Mouse (Mus musculus) C2C12 (cell line): Measurements from ENCODE around the gene Rbp3. TPM values are rescaled to one million over a fixed set of nuclear protein-coding genes. Genes with fewer than 3 reads are reported as not detected.

Experiments
- H3K27me3 ChIP-seq: one replicate; pipeline ENCODE4 v1.6.1; 2011; ENCODE audit not compliant: control insufficient read depth, insufficient read depth, insufficient read length
- H3K36me3 ChIP-seq: one replicate; pipeline ENCODE4 v1.6.1; 2011; ENCODE audit not compliant: control insufficient read depth, insufficient read depth
- H3K4me3 ChIP-seq: one replicate; pipeline ENCODE4 v1.5.1; 2011; ENCODE audit warnings: mild to moderate bottlenecking, control low read depth; ENCODE audit not compliant: poor library complexity, insufficient read depth, severe bottlenecking
- H3K79me2 ChIP-seq: one replicate; pipeline ENCODE4 v1.6.1; 2011; ENCODE audit not compliant: control insufficient read depth, insufficient read depth
- H3K79me3 ChIP-seq: one replicate; pipeline ENCODE4 v1.6.1; 2011; ENCODE audit warnings: low read depth, control low read depth
- H3ac ChIP-seq: one replicate; pipeline ENCODE3; 2011; ENCODE audit warnings: low read depth; ENCODE audit not compliant: control insufficient read depth, insufficient read length
- CEBPB ChIP-seq: IDR thresholded peaks from one replicate; pipeline ENCODE4 v1.6.1; 2011; ENCODE audit warnings: low read depth, mild to moderate bottlenecking, control low read depth, moderate library complexity
- CTCF ChIP-seq: IDR thresholded peaks from one replicate; pipeline ENCODE4 v1.5.1; 2011; ENCODE audit not compliant: control insufficient read depth, insufficient read depth, insufficient read length
- FOSL1 ChIP-seq: IDR thresholded peaks from one replicate; pipeline ENCODE4 v1.8.0; 2011; ENCODE audit warnings: mild to moderate bottlenecking, low read length; ENCODE audit not compliant: poor library complexity, insufficient read depth, severe bottlenecking
- MAX ChIP-seq: IDR thresholded peaks from one replicate; pipeline ENCODE4 v1.6.1; 2011; ENCODE audit warnings: mild to moderate bottlenecking, control low read depth
- MYOD1 ChIP-seq: IDR thresholded peaks from one replicate; pipeline ENCODE4 v1.6.1; 2011; ENCODE audit warnings: low read depth; ENCODE audit not compliant: control insufficient read depth, insufficient read length
- MYOG ChIP-seq: IDR thresholded peaks from one replicate; pipeline ENCODE4 v1.6.1; 2011; ENCODE audit not compliant: control insufficient read depth, insufficient read length; ENCODE audit errors: extremely low read depth
- USF1 ChIP-seq: IDR thresholded peaks from one replicate; pipeline ENCODE4 v1.6.1; 2011; ENCODE audit warnings: low read depth, mild to moderate bottlenecking, control low read depth, moderate library complexity
- long read RNA-seq, 2 experiments: library from polyadenylated mRNA; unstranded; transcript quantifications; one replicate each; pipeline ENCODE4 v2.0.0; 2019 to 2020
- polyA plus RNA-seq: library from polyadenylated mRNA; unstranded; fragments of >200 nt; fragmentation: generic; extraction: Trizol; gene quantifications from one replicate; pipeline ENCODE4 v1.2.1, GENCODE M21; 2012; ENCODE audit warnings: missing spikeins

Gene Rbp3
- not detected for polyA plus RNA-seq
- long read RNA-seq, experiment 1 = 0 reads
- long read RNA-seq, experiment 2 = 0 reads

DNA sequence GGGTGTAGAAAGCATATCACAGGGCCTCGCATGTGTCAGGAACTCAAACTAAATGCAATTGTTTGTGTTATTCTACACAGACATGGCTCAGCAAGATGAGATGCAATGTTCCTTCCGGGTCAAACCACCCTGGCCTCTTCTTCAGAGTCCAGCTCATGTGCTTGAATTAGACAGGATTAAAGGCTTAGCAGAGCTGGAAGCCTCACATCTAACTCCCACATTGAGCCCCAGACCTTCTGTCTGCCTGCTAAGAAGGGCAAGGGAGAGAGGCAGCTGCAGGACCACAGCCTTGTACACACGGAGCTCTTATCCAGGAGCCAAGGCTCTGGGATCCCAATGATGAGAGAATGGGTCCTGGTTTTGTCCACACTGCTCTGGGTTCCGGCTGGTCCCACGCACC lies at the start of gene Rbp3:
Rbp3 (plus strand) TSS at position 243 of the 400 bp plus-strand sequence.
- Histone ChIP-seq H3ac (no peak within 1 kb of the TSS), H3K79me3 (no peaks in the 10 kb centered on the region), H3K4me3 (no peak within 1 kb of the TSS), H3K36me3 (no peaks in the 10 kb centered on the region), H3K27me3 (peaks cover 31% of the 10 kb centered on the region), H3K79me2 (no peaks in the 10 kb centered on the region)
- no peak for TF ChIP-seq CTCF
- no peak for TF ChIP-seq USF1

DNA sequence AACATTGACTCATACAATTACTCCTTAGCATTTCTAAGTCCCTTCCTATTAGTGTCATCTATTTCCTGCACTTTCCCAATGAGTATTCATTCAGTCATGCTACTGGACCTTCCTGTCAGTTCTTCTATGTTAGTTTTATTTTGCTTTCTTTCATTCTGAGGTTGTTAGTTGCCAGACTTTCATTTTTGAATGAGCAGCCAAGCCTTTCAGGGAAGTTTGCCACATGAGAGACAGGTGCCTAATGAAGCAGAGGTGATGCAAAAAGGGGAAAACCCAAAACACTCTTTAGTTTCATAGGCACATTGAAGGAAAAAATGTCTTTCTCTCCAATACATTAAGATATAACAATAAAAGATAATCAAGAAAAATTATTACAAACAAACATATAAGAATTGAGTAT lies 49.0 kb upstream of the Rbp3 start:
- Histone ChIP-seq H3K4me3 (no peak overlapping the region), H3K27me3 (peaks cover 4% of the 10 kb centered on the region), H3K79me2 (no peaks in the 10 kb centered on the region), H3K79me3 (no peaks in the 10 kb centered on the region), H3K36me3 (no peaks in the 10 kb centered on the region), H3ac (no peak overlapping the region)
- no peak for TF ChIP-seq FOSL1
- TF ChIP-seq CEBPB = no peak
- TF ChIP-seq MYOD1 = no peak
- TF ChIP-seq MAX = no peak
- no peak for TF ChIP-seq USF1
- TF ChIP-seq MYOG = no peak
- TF ChIP-seq CTCF = no peak

DNA sequence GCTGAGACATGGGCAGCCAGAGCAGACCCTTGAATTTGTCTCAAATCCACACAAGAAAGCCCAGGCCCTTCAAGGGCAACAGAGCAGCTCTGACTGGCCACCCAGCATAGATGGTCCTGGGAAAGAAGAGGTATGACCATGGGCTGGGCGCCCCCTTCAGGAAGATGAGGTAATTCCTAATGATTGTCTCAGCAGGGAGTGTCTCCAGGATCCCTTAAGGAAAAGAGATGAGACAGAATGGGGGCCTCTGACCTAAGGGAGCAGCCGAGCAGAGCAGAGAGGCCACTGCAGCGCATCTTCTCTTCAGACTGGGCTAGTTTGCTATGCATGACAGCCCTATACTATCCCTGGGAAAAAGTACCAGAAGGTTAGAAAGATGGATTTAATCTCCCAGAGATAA lies 40.1 kb upstream of the Rbp3 start:
- TF ChIP-seq MAX (no peak), MYOD1 (no peak), MYOG (no peak), USF1 (no peak), CEBPB (no peak), FOSL1 (no peak), CTCF (no peak)

DNA sequence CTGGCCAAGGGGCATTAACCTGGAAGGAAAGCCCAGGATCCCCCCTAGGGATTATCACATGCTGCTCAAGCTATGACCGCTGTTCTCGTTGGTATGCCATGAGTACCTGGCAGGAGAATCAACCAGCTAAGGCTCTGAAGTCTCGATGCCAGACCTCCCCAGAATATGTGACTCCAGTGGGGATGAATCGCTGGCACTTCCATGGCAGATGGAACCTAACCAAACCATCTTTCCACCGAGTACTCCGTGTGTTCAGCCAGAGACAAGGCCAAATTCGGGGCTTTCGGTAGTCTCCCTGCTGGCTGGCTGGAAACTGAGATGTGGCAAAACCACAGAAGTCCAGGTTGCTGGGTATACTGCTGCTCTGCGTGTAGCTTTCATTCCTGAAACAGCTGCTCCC lies 39.6 kb upstream of the Rbp3 start:
- Histone ChIP-seq H3K79me3 (no peaks in the 10 kb centered on the region), H3K4me3 (no peak overlapping the region), H3K27me3 (peaks cover 38% of the 10 kb centered on the region), H3ac (no peak overlapping the region), H3K79me2 (no peaks in the 10 kb centered on the region), H3K36me3 (no peaks in the 10 kb centered on the region)
- TF ChIP-seq MYOG (no peak), FOSL1 (no peak), CEBPB (no peak), MYOD1 (no peak), MAX (no peak), USF1 (no peak), CTCF (no peak)

More for the DNA sequence above, 40.1 kb upstream of the Rbp3 start:
- H3K36me3 ChIP-seq = no peaks in the 10 kb centered on the region
- H3K79me2 ChIP-seq = no peaks in the 10 kb centered on the region
- no peak overlapping the region for H3ac ChIP-seq
- H3K4me3 ChIP-seq = no peak overlapping the region
- no peaks in the 10 kb centered on the region for H3K79me3 ChIP-seq
- H3K27me3 ChIP-seq = peaks cover 38% of the 10 kb centered on the region

DNA sequence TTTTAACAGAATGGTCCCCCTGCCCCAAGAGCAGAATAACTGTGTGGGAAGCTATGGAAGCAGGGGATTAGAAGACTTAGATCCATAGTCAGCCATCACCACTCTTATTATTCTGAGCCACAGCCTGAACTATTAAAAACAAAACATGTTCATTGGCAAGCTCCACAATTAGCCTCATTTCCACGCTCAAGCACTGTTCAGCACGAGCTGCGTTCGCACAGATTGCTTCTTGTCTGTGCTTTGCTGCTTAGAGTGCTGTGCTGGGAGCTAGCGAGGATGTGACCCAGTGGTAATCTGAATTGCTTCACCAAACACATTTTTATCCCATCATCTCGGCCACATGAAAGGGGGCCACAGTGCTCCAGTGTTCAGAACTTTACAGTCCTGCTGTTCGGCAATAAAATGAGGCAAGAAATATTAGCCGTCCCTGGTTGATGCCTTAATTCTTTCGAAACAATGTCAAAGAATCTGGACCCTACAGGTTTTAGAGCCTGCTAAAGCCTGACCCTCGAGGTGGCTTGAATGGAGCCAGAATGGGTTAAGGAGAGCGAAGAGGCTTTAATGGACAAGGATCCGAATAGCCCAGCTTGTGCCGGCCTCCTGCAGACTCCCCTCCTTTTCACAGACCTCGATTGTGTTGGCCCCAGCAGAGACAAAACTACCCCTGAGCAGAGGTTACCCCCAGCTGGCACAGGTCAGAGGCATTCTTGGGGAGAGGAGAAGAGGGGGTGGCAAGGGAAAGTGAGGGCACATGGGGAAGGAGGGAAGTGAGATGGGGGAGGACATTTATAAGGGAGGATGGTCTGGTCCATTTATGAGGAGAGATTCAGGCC lies 32.9 kb upstream of the Rbp3 start:
- TF ChIP-seq MYOD1 = no peak
- no peak for TF ChIP-seq FOSL1
- no peak for TF ChIP-seq CEBPB
- TF ChIP-seq MAX = no peak
- no peak for TF ChIP-seq CTCF
- no peak for TF ChIP-seq USF1
- TF ChIP-seq MYOG = no peak

DNA sequence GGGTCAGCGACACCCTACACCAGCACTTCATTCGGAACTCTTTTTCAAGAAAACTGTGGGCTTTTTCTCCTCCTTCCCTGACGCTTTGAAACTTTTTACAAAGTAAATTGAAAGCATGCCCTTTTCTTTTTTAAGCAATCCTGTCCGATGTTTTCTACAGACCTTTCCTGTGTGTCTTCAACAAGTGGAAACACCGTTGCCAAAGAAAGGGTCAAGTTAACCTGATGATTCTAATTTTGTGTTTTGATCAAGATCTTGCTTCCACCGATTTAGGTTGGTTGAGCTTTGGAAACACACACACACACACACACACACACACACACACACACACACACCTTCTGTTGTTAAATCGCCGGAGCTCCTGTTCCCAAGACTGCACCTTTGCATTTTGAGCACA lies 31.0 kb upstream of the Rbp3 start:
- no peaks in the 10 kb centered on the region for H3K36me3 ChIP-seq
- peaks cover 61% of the 10 kb centered on the region for H3K27me3 ChIP-seq
- TF ChIP-seq MYOD1 (no peak), CTCF (no peak), MYOG (no peak), USF1 (no peak), CEBPB (no peak), FOSL1 (no peak), MAX (no peak)
- H3K79me3 ChIP-seq = no peaks in the 10 kb centered on the region
- H3K79me2 ChIP-seq = no peaks in the 10 kb centered on the region
- no peak overlapping the region for H3ac ChIP-seq
- no peak overlapping the region for H3K4me3 ChIP-seq

More for the DNA sequence above, 32.9 kb upstream of the Rbp3 start:
- Histone ChIP-seq H3K36me3 (no peaks in the 10 kb centered on the region), H3K27me3 (peaks cover 59% of the 10 kb centered on the region), H3K79me3 (no peaks in the 10 kb centered on the region), H3ac (no peak overlapping the region), H3K4me3 (no peak overlapping the region), H3K79me2 (no peaks in the 10 kb centered on the region)
